Mouse (Mus musculus) C2C12 (cell line): ENCODE measurements around the gene Tbc1d9.

Experiments used
- CEBPB ChIP-seq: IDR thresholded peaks from one replicate; pipeline ENCODE4 v1.6.1; 2011; ENCODE audit warnings: low read depth, mild to moderate bottlenecking, control low read depth, moderate library complexity
- CTCF ChIP-seq: IDR thresholded peaks from one replicate; pipeline ENCODE4 v1.5.1; 2011; ENCODE audit not compliant: control insufficient read depth, insufficient read depth, insufficient read length
- FOSL1 ChIP-seq: IDR thresholded peaks from one replicate; pipeline ENCODE4 v1.8.0; 2011; ENCODE audit warnings: mild to moderate bottlenecking, low read length; ENCODE audit not compliant: poor library complexity, insufficient read depth, severe bottlenecking
- MAX ChIP-seq: IDR thresholded peaks from one replicate; pipeline ENCODE4 v1.6.1; 2011; ENCODE audit warnings: mild to moderate bottlenecking, control low read depth
- MYOD1 ChIP-seq: IDR thresholded peaks from one replicate; pipeline ENCODE4 v1.6.1; 2011; ENCODE audit warnings: low read depth; ENCODE audit not compliant: control insufficient read depth, insufficient read length
- MYOG ChIP-seq: IDR thresholded peaks from one replicate; pipeline ENCODE4 v1.6.1; 2011; ENCODE audit not compliant: control insufficient read depth, insufficient read length; ENCODE audit errors: extremely low read depth
- USF1 ChIP-seq: IDR thresholded peaks from one replicate; pipeline ENCODE4 v1.6.1; 2011; ENCODE audit warnings: low read depth, mild to moderate bottlenecking, control low read depth, moderate library complexity

DNA sequence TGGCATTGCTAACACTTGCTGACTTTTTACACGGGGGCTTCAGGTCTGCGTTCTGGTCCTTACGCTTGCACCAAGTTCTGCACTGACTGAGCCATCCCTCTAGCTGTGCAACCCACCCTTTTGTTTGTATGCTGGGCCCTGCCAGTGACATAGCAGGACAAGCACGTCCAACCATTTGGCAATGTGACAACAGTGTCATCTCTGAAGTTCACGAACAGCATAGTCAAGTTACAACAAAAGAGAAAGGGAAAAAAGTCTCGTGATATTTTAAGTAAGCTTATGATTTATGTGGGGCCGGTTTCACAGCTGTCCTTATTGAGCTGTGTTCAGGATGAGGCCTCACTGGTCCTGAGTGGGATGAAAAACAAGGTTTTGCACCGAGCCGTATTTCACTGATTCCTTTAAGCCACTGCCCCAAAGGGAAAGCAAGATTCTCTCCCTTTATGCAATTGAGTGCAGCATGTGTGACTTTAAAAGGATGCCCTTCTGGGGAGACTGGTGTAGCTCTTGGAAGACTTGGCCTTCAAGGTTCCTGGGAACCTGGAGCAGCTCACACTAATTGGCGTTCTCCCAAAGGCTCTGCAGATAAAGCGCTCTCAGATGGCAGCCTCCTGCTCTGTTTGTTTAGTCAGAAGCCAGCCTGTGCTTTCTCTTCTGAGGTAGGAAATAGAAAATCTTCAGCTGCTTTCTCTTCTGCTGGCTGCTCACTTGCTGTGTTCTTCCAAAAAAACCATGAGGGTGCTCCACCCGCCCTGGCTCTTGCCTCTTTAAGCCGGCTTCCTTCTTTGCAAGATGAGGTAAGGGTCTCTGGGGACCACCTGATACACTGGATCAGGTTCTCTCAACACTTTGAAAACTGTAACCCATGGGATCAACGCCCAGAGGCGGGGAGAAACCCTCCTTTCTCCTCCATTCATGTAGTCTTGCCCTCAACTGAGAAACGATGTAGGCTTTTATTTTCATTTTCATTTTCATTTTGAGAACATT lies 35.3 kb downstream of the Tbc1d9 start:
- no peak for TF ChIP-seq CTCF
- TF ChIP-seq USF1: no peak
- TF ChIP-seq MYOG: no peak
- no peak for TF ChIP-seq MAX
- TF ChIP-seq MYOD1: no peak
- TF ChIP-seq CEBPB: no peak
- TF ChIP-seq FOSL1: no peak
